Mouse (Mus musculus): ENCODE data around the gene Sec61g. TPM values are rescaled to one million over a fixed set of nuclear protein-coding genes. Genes with fewer than 3 reads are reported as not detected.

Sec61g gene
- 25.9 and 29.3 TPM in 2 replicates for polyA plus RNA-seq (2015; fragmentation: Nextera tagmentation; extraction: Ambion mirVana)

DNA sequence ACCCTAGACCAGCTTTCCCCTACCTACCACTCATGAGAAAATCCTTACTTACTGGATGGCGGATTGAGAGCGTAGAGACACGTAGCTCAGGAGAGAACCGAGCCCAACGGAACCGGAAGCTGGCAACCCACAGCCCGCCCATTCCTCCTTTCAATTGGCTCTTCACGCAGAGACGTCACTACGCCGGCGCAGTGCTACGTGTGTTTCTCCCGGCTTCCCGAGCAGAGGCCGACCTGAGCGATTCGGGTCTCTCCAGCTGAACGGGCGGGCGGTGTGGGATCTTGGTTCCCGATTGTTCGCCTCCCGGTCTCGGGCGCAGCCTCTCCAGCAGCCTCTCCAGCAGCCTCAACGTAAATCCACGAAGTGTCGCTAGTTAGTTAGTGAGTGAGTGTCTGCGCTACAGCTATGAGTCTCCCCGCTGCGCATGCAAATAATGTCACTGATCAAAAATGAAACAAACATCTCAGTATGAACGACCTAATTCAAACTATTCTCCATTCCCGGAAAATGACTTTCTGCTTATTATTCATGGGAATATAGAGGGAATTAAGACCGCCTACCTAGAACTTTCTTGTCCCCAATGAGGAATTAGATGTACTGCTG lies at the start of gene Sec61g:
Sec61g (minus strand) TSS at position 433 of the 603 bp plus-strand sequence.
- WGBS = under 1% methylated on average over 35 of the region's 35 CpGs
- H3K4me2 ChIP-seq (ENCODE audit: low read length) = peak within 1 kb of the TSS; percentile 68

GRCm38 (mm10) chr11:16546421-16547163 lies 38.3 kb upstream of the Sec61g start:
- Histone ChIP-seq H3K9me3 (ENCODE audit: control insufficient read depth, low read length) (no peaks in the 10 kb centered on the region), H3K4me3 (replicated peaks; ENCODE audit: low read length) (no peak overlapping the region), H3K9ac (replicated peaks; ENCODE audit: low read depth, low read length) (no peak overlapping the region), H3K4me2 (ENCODE audit: low read length) (no peak overlapping the region), H3K27me3 (replicated peaks; ENCODE audit: control insufficient read depth, insufficient read depth, low read length) (no peaks in the 10 kb centered on the region), H3K4me1 (replicated peaks; ENCODE audit: control insufficient read depth, insufficient read depth, low read length) (no peaks in the 10 kb centered on the region), H3K36me3 (ENCODE audit: control insufficient read depth, insufficient read depth) (no peaks in the 10 kb centered on the region), H3K27ac (ENCODE audit: low read length) (no peak overlapping the region)
- 79% methylated on average over 5 of the region's 5 CpGs for WGBS
- no peak for ATAC-seq

More for the DNA sequence above, at the start of gene Sec61g:
- Histone ChIP-seq H3K9me3 (ENCODE audit: control insufficient read depth, low read length) (no peaks in the 10 kb centered on the region; the same call in 1 of the 2 replicates), H3K4me3 (replicated peaks; ENCODE audit: low read length) (peak within 1 kb of the TSS; percentile 70), H3K36me3 (ENCODE audit: control insufficient read depth, insufficient read depth) (peaks cover 19% of the 10 kb centered on the region), H3K27me3 (replicated peaks; ENCODE audit: control insufficient read depth, insufficient read depth, low read length) (no peaks in the 10 kb centered on the region), H3K4me1 (replicated peaks; ENCODE audit: control insufficient read depth, insufficient read depth, low read length) (peaks cover 6% of the 10 kb centered on the region), H3K27ac (ENCODE audit: low read length) (peak within 1 kb of the TSS; percentile 94), H3K9ac (replicated peaks; ENCODE audit: low read depth, low read length) (peak within 1 kb of the TSS; percentile 69)
- ATAC-seq = peak; percentile 100

GRCm38 (mm10) chr11:16537379-16537778 lies 29.1 kb upstream of the Sec61g start:
- H3K27me3 ChIP-seq (replicated peaks; ENCODE audit: control insufficient read depth, insufficient read depth, low read length) = no peaks in the 10 kb centered on the region
- H3K9me3 ChIP-seq (ENCODE audit: control insufficient read depth, low read length) = no peaks in the 10 kb centered on the region
- H3K4me2 ChIP-seq (ENCODE audit: low read length) = no peak overlapping the region
- no peak for ATAC-seq
- 67% methylated on average over 1 of the region's 1 CpGs for WGBS
- H3K36me3 ChIP-seq (ENCODE audit: control insufficient read depth, insufficient read depth) = no peaks in the 10 kb centered on the region
- no peak overlapping the region for H3K4me3 ChIP-seq (replicated peaks; ENCODE audit: low read length)
- peaks cover 6% of the 10 kb centered on the region; the same call in 1 of the 2 replicates for H3K4me1 ChIP-seq (replicated peaks; ENCODE audit: control insufficient read depth, insufficient read depth, low read length)
- H3K27ac ChIP-seq (ENCODE audit: low read length) = no peak overlapping the region
- no peak overlapping the region for H3K9ac ChIP-seq (replicated peaks; ENCODE audit: low read depth, low read length)

- no peaks in the 10 kb centered on the region for H3K27me3 ChIP-seq (replicated peaks; ENCODE audit: control insufficient read depth, insufficient read depth, low read length)
- H3K4me1 ChIP-seq (replicated peaks; ENCODE audit: control insufficient read depth, insufficient read depth, low read length) = peaks cover 6% of the 10 kb centered on the region; the same call in 1 of the 2 replicates
- H3K36me3 ChIP-seq (ENCODE audit: control insufficient read depth, insufficient read depth) = no peaks in the 10 kb centered on the region
- peak; percentile 94 for ATAC-seq
- no peak overlapping the region for H3K9ac ChIP-seq (replicated peaks; ENCODE audit: low read depth, low read length)
- H3K9me3 ChIP-seq (ENCODE audit: control insufficient read depth, low read length) = no peaks in the 10 kb centered on the region
- no peak overlapping the region for H3K4me2 ChIP-seq (ENCODE audit: low read length)
- WGBS = 31% methylated on average over 5 of the region's 5 CpGs
- H3K4me3 ChIP-seq (replicated peaks; ENCODE audit: low read length) = no peak overlapping the region
- no peak overlapping the region for H3K27ac ChIP-seq (ENCODE audit: low read length)
Observed at GRCm38 (mm10) chr11:16534582-16535553, 26.6 kb upstream of the Sec61g start.

DNA sequence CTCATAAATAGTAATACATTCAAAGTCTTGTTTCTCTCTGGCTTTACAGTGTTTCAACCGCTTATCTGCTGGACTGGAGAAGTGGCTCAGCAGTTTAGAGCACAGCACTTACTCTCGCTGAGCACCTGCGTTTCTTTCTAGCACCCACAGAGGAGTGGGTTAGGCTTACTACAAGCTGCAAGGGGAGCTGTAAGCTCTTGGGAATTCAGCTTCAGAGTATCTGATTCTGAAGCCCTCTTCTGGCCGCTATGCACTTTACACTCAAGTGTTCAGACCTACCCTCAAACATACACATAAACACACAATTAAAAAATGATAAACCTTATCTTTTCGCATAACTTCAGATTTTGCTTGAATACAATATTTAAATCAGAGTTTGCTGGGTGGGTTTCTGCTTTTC lies 24.6 kb upstream of the Sec61g start:
- no peak overlapping the region for H3K4me2 ChIP-seq (ENCODE audit: low read length)
- ATAC-seq = 0 out of 2 replicates have a peak, but pooled peaks have one; percentile 25
- no peaks in the 10 kb centered on the region for H3K27me3 ChIP-seq (replicated peaks; ENCODE audit: control insufficient read depth, insufficient read depth, low read length)
- no peak overlapping the region for H3K9ac ChIP-seq (replicated peaks; ENCODE audit: low read depth, low read length)
- H3K27ac ChIP-seq (ENCODE audit: low read length) = no peak overlapping the region
- no peak overlapping the region for H3K4me3 ChIP-seq (replicated peaks; ENCODE audit: low read length)
- no peaks in the 10 kb centered on the region for H3K36me3 ChIP-seq (ENCODE audit: control insufficient read depth, insufficient read depth)
- H3K9me3 ChIP-seq (ENCODE audit: control insufficient read depth, low read length) = no peaks in the 10 kb centered on the region
- 21% methylated on average over 5 of the region's 5 CpGs for WGBS
- peaks cover 6% of the 10 kb centered on the region; the same call in 1 of the 2 replicates for H3K4me1 ChIP-seq (replicated peaks; ENCODE audit: control insufficient read depth, insufficient read depth, low read length)

GRCm38 (mm10) chr11:16528909-16529308 lies 20.6 kb upstream of the Sec61g start:
- Histone ChIP-seq H3K9me3 (ENCODE audit: control insufficient read depth, low read length) (no peaks in the 10 kb centered on the region), H3K27ac (ENCODE audit: low read length) (no peak overlapping the region), H3K4me3 (replicated peaks; ENCODE audit: low read length) (no peak overlapping the region), H3K4me1 (replicated peaks; ENCODE audit: control insufficient read depth, insufficient read depth, low read length) (no peaks in the 10 kb centered on the region), H3K4me2 (ENCODE audit: low read length) (no peak overlapping the region), H3K27me3 (replicated peaks; ENCODE audit: control insufficient read depth, insufficient read depth, low read length) (no peaks in the 10 kb centered on the region), H3K36me3 (ENCODE audit: control insufficient read depth, insufficient read depth) (no peaks in the 10 kb centered on the region), H3K9ac (replicated peaks; ENCODE audit: low read depth, low read length) (no peak overlapping the region)
- no peak for ATAC-seq

DNA sequence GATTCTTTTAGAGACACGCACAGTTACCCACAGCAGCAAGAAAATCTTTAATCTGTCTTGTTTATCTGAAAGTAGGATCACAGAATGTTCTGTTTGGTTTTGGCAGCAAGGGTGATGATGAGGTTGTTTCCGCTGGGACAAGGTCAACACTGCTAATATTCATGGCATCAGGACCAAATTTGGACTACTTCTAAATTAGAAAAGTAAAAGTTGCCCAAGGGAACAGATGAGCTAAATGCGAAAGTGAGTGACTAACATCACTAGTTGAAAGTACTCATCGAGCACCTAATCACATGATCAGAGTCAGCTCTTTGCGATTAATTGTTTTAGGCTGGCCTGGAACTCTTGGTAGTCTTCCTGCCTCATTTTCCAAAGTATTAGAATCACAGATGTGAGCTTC lies 20.1 kb upstream of the Sec61g start:
- ATAC-seq = no peak
- H3K4me2 ChIP-seq (ENCODE audit: low read length) = no peak overlapping the region
- H3K9ac ChIP-seq (replicated peaks; ENCODE audit: low read depth, low read length) = no peak overlapping the region
- no peaks in the 10 kb centered on the region for H3K27me3 ChIP-seq (replicated peaks; ENCODE audit: control insufficient read depth, insufficient read depth, low read length)
- H3K27ac ChIP-seq (ENCODE audit: low read length) = no peak overlapping the region
- no peak overlapping the region for H3K4me3 ChIP-seq (replicated peaks; ENCODE audit: low read length)
- no peaks in the 10 kb centered on the region for H3K4me1 ChIP-seq (replicated peaks; ENCODE audit: control insufficient read depth, insufficient read depth, low read length)
- H3K36me3 ChIP-seq (ENCODE audit: control insufficient read depth, insufficient read depth) = no peaks in the 10 kb centered on the region
- WGBS = 98% methylated on average over 5 of the region's 5 CpGs
- H3K9me3 ChIP-seq (ENCODE audit: control insufficient read depth, low read length) = no peaks in the 10 kb centered on the region

- no peak overlapping the region for H3K4me3 ChIP-seq (replicated peaks; ENCODE audit: low read length)
- ATAC-seq = no peak
- H3K4me2 ChIP-seq (ENCODE audit: low read length) = no peak overlapping the region
- H3K27me3 ChIP-seq (replicated peaks; ENCODE audit: control insufficient read depth, insufficient read depth, low read length) = no peaks in the 10 kb centered on the region
- WGBS = 90% methylated on average over 5 of the region's 5 CpGs
- no peak overlapping the region for H3K9ac ChIP-seq (replicated peaks; ENCODE audit: low read depth, low read length)
- no peaks in the 10 kb centered on the region for H3K36me3 ChIP-seq (ENCODE audit: control insufficient read depth, insufficient read depth)
- no peaks in the 10 kb centered on the region for H3K4me1 ChIP-seq (replicated peaks; ENCODE audit: control insufficient read depth, insufficient read depth, low read length)
- H3K9me3 ChIP-seq (ENCODE audit: control insufficient read depth, low read length) = no peaks in the 10 kb centered on the region
- no peak overlapping the region for H3K27ac ChIP-seq (ENCODE audit: low read length)
Observed at GRCm38 (mm10) chr11:16527743-16528142, 19.5 kb upstream of the Sec61g start.

- Histone ChIP-seq H3K4me2 (ENCODE audit: low read length) (no peak overlapping the region), H3K9ac (replicated peaks; ENCODE audit: low read depth, low read length) (no peak overlapping the region), H3K36me3 (ENCODE audit: control insufficient read depth, insufficient read depth) (no peaks in the 10 kb centered on the region), H3K9me3 (ENCODE audit: control insufficient read depth, low read length) (no peaks in the 10 kb centered on the region), H3K4me1 (replicated peaks; ENCODE audit: control insufficient read depth, insufficient read depth, low read length) (no peaks in the 10 kb centered on the region), H3K27ac (ENCODE audit: low read length) (no peak overlapping the region), H3K4me3 (replicated peaks; ENCODE audit: low read length) (no peak overlapping the region), H3K27me3 (replicated peaks; ENCODE audit: control insufficient read depth, insufficient read depth, low read length) (no peaks in the 10 kb centered on the region)
- WGBS = 46% methylated on average over 2 of the region's 2 CpGs
- ATAC-seq = no peak
Observed at GRCm38 (mm10) chr11:16526467-16526866, 18.2 kb upstream of the Sec61g start.

Data from forebrain, embryonic 16.5 days (tissue).